ENCODE assay signal across 9 mouse cellular contexts in the genomic region with DNA sequence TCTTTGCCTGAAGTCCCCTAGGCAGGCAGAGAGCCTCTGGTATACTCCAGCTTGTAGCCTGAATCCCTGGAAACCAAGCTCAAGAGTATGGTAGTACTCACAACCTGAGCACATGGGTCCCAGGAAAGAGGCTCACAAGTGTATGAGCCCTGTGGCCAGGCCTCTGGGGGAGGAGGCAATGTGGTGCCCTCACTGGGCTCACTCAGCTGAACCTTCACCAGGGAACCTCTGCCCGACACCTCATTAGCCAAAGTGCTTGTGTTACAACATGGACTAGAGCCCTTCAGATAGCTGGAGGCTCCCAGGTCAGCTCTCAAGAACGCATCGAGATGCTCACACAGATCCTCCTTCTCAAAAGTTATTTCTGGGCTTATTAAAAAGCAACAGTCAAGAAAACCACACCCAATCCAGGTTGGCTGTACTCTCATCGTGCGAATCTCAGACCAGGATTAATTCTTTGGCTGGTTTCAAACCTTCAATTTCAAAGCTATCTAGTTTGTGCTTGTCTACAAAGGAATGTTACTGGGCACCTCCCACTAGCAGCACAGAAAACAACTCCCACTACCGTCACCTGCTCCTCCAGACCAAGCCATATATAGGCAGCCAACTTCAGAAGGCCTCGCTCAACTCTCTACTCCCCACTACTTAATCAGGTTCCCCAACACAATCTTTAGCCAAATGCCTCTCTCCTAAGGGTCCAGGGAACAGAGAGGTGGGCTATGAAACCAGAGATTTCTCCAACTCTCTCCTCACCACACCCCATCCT. TPM values are rescaled to one million over a fixed set of nuclear protein-coding genes. Genes with fewer than 3 reads are reported as not detected.
DNase-seq lines count a peak whose midpoint lies in the region; ATAC-seq lines count a peak whose summit lies in the region.
"Had no signal": no experiment of that assay in that cellular context is flagged by ENCODE, and none has a peak within 500 bp of the region (broad histone marks: within the 10 kb centered on the region; RNA-seq: fewer than 3 reads in every experiment).

No protein-coding gene starts in this region.

- peak; percentile 92 for DNase-seq in heart, adult 11 months
- no peak for DNase-seq in heart, postnatal 10 days
- no peak for DNase-seq in neural tube, embryonic 10.5 days (ENCODE audit: extremely low spot score, low spot score)
- DNase-seq in right cerebral cortex, postnatal 4 days, result no peak
- DNase-seq in layer of hippocampus, postnatal 10 days (ENCODE audit: low spot score in 2 of 2), result no peak
- no peak for DNase-seq in cerebellum, adult 11-12 months
- DNase-seq: right cerebral cortex, postnatal 25 days had no signal

- peaks cover 46% of the 10 kb centered on the region for H3K4me1 ChIP-seq in neural tube, embryonic 13.5 days (replicated peaks)
- H3K4me1 ChIP-seq in kidney, embryonic 15.5 days, result peaks cover 90% of the 10 kb centered on the region

- 0 out of 2 replicates have a peak overlapping the region, but pooled peaks have one; percentile 52 for H3K27ac ChIP-seq in neural tube, embryonic 13.5 days (replicated peaks)
- H3K27ac ChIP-seq in kidney, embryonic 15.5 days, result peak overlapping the region; percentile 86

- no peaks in the 10 kb centered on the region for H3K27me3 ChIP-seq in neural tube, embryonic 13.5 days
- no peaks in the 10 kb centered on the region for H3K27me3 ChIP-seq in kidney, embryonic 15.5 days

- no peaks in the 10 kb centered on the region for H3K36me3 ChIP-seq in neural tube, embryonic 13.5 days
- peaks cover 9% of the 10 kb centered on the region; the same call in 1 of the 2 replicates for H3K36me3 ChIP-seq in kidney, embryonic 15.5 days

- 87% methylated on average over 7 of the region's 7 CpGs for WGBS in neural tube, embryonic 13.5 days
- 49% methylated on average over 7 of the region's 7 CpGs for WGBS in kidney, embryonic 15.5 days

- ATAC-seq in neural tube, embryonic 13.5 days (ENCODE audit: low read depth), result no peak
- ATAC-seq in kidney, embryonic 15.5 days (replicated peaks; ENCODE audit: low FRiP score), result 0 out of 2 replicates have a peak, but pooled peaks have one; percentile 46

- no peak overlapping the region for H3K4me3 ChIP-seq in neural tube, embryonic 13.5 days
- H3K4me3 ChIP-seq in kidney, embryonic 15.5 days (replicated peaks), result no peak overlapping the region

- no peak overlapping the region for H3K4me2 ChIP-seq in neural tube, embryonic 13.5 days
- H3K4me2 ChIP-seq in kidney, embryonic 15.5 days, result no peak overlapping the region

- H3K9ac ChIP-seq in neural tube, embryonic 13.5 days, result no peak overlapping the region
- peak overlapping the region; percentile 32; the same call in 1 of the 2 replicates for H3K9ac ChIP-seq in kidney, embryonic 15.5 days

- no peaks in the 10 kb centered on the region for H3K9me3 ChIP-seq in neural tube, embryonic 13.5 days
- no peaks in the 10 kb centered on the region for H3K9me3 ChIP-seq in kidney, embryonic 15.5 days (replicated peaks)

- intact Hi-C loops in heart, postnatal 10 days (cut with DNase I), result loop anchor here (5.0 kb wide), 1 partner anchor 33 kb away; no protein-coding TSS in a partner anchor

RNA-seq across cellular contexts. Expression of gene Actn4, which starts 22.5 kb away (rescaled TPM):
- total RNA-seq in heart, postnatal 10 days (2021), result 100 to 1,000 TPM; 173 to 174 TPM
- 142 and 147 TPM in 2 replicates for polyA plus RNA-seq in neural tube, embryonic 13.5 days (2015; fragmentation: Nextera tagmentation; extraction: Ambion mirVana)
- 288 and 312 TPM in 2 replicates for polyA plus RNA-seq in kidney, embryonic 15.5 days (2015; fragmentation: Nextera tagmentation; extraction: Ambion mirVana)
- 100 to 1,000 TPM; 128 to 129 TPM for total RNA-seq in layer of hippocampus, postnatal 10 days (2021)

RNA-seq across cellular contexts. Expression of gene Eif3k, which starts 42.1 kb away (rescaled TPM):
- 100 to 1,000 TPM; 185 to 188 TPM for total RNA-seq in heart, postnatal 10 days (2021)
- polyA plus RNA-seq in neural tube, embryonic 13.5 days (2015; fragmentation: Nextera tagmentation; extraction: Ambion mirVana), result 352 and 359 TPM in 2 replicates
- polyA plus RNA-seq in kidney, embryonic 15.5 days (2015; fragmentation: Nextera tagmentation; extraction: Ambion mirVana), result 401 and 402 TPM in 2 replicates
- total RNA-seq in layer of hippocampus, postnatal 10 days (2021), result 100 to 1,000 TPM; 177 to 178 TPM

RNA-seq across cellular contexts. Expression of gene Map4k1, which starts 42.2 kb away (rescaled TPM):
- total RNA-seq in heart, postnatal 10 days (2021), result 1 to 10 TPM; 2.0 to 2.2 TPM
- polyA plus RNA-seq in neural tube, embryonic 13.5 days (2015; fragmentation: Nextera tagmentation; extraction: Ambion mirVana), result 4.1 and 5.3 TPM in 2 replicates
- 9.0 and 9.6 TPM in 2 replicates for polyA plus RNA-seq in kidney, embryonic 15.5 days (2015; fragmentation: Nextera tagmentation; extraction: Ambion mirVana)
- 1 to 10 TPM; 4.6 to 5.8 TPM for total RNA-seq in layer of hippocampus, postnatal 10 days (2021)

RNA-seq across cellular contexts. Expression of gene Capn12, which starts 58.4 kb away (rescaled TPM):
- under 1 TPM; 0.26 to 0.47 TPM for total RNA-seq in heart, postnatal 10 days (2021)
- 0.29 and 0.55 TPM in 2 replicates for polyA plus RNA-seq in neural tube, embryonic 13.5 days (2015; fragmentation: Nextera tagmentation; extraction: Ambion mirVana)
- polyA plus RNA-seq in kidney, embryonic 15.5 days (2015; fragmentation: Nextera tagmentation; extraction: Ambion mirVana), result 0.36 and 0.64 TPM in 2 replicates
- total RNA-seq in layer of hippocampus, postnatal 10 days (2021), result under 1 TPM; 0.54 to 0.82 TPM
